Mouse (Mus musculus) retina, embryonic 14.5 days (tissue): Measurements from ENCODE around the gene Mtmr1.

Source experiments
- DNase-seq: peaks from one replicate; pipeline ENCODE4 v3.0.0-alpha.2; 2015; ENCODE audit warnings: low spot score

The Mtmr1 gene

DNA sequence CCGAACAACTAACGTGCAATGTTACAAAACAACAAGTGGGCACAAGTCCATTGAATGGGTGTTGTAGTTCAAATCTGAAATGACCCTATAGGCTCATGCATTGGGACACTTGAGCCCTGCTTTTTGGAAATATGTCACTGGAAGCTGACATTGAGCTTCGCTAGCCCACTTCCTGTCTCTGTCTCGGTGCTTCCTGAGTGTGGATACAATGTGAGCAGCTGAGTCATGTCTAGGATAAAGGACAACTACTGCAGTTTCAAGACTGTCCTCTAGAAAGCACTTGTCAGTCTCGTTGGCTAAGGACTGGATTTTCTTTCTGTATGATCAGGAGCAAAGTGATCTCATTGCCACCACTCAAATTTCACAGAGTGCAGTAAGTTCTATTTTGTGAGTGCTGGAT is 78.4 kb downstream of the Mtmr1 start:
- DNase-seq = no peak

DNA sequence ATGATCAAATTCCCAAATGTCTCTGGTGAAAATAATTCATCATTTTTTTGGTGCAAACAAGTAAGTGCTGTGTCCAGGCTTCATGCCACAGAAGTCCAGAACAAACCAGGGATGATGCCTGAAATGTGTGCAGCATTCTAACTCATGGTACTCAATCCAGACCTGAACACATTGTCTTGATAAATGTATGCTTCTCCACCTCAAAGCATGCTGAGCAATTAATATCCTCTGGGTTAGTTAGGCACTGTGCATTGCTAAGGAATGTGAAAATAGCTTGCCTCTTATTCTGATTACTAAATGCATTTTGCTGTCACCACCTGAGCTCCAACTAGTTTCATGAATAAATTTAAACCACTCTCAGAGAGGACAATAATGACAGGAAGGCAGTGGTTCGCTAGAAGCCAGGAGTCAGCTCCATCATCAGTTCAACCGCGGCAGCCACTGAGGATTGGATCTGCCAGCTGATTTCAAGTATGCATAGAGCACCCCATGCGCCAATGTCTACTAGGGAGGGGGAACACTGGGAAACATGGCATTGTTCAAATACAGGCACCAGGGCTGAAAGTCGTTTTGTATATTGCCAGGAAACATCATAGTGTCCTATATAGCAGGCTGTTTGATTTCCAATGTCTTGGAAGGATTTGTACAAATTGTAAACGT is 91.6 kb downstream of the Mtmr1 start:
- DNase-seq = no peak

DNA sequence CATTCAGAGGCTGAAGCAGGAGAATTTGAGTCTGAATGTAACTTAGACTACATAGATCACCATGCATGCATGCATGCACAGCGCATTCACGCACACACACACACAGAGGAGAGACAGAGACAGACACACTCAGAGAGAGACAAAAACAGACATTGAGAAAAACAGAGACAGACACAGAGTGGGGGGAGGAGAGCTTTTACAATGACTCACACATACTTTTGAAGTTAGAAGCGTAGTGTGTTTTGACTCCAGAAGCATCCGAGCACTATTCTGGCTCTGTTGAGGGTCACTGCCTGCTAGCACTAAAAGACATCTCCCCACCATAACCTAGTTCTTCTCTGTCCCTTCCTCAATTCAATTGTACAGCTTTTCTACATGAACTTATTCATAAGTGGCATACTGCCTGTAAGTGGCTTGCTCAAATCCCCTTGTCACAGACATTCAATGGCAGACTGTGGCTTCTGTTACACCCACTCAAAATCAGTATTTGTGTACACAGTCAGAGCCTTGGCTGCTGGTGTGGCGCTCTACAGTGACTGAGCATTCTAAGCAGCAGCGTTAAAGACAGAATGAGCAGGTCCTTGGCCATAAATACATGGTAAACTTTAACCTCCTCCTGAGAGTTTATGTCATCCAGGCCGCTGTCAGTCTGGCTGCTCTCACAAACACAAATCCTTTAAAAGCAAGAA is 99.7 kb downstream of the Mtmr1 start:
- no peak for DNase-seq

DNA sequence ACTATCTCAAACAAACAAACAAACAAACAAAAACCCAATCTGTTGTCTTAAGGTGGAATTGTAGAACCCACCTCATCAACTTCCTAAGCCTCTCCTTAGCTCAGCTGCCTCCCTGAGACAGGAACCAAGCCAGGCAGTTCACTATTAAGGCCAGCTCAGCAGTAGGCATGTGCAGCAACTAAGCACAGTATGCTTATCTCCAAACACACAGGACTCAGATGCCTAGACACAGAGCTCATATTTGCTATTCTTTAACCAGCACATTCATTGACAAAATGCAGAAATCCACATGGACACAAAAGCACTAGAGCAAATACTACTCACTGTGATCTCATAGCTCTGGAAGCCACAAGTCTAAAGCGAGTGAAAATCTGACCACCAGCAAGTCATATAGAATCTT is 100.9 kb downstream of the Mtmr1 start:
- no peak for DNase-seq

DNA sequence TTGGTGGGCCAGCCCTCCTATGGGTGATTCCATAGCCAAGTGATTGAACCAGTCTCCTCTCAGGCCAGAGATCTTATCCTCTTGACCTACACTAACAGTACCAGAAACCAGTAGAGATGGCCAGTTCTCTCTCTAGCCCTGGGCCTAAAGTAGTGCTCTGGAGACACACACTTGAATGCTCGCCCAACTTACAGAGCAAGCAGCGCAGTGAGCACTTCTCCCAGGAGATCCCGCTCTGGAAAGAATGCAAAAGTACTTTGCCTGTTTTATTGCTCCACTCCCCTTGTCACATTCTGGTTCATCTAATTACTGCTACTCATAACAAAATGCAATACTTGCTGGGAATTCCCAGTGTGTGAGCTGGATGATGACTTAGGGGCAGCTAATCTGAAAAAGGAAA is 102.9 kb downstream of the Mtmr1 start:
- no peak for DNase-seq
